Mouse (Mus musculus): ENCODE results near the gene Fto. TPM values are rescaled to one million over a fixed set of nuclear protein-coding genes. Genes with fewer than 3 reads are reported as not detected.

The Fto gene
- total RNA-seq, 2 experiments from 2014 or later, result 65.9 to 67.1 TPM

GRCm38 (mm10) chr8:91615781-91616683 is 302.7 kb downstream of the Fto start:
- intact Hi-C loops (cut with DNase I), result no loop called here
- DNase-seq (ENCODE audit: low spot score), result no peak

DNA sequence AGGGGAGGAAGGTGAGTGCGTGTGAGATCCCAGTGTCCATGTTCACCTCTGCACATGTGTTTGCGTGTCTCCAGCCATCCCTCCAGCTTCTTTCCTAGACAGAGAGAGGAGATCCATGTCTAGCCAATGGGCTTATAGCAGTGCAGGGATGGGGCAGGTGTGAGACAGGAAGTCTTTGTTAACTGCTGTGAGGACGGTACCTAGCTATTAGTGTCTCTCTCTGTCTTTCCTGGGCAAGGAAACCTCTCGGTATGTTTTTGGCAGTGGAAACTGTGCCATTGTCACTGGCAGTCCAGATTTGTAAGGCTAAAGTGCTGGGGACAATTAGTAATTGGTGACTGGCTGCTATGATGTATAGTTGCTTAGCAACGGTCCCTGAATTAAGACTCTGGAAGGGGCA is 304.4 kb downstream of the Fto start:
- intact Hi-C loops (cut with DNase I), result no loop called here

GRCm38 (mm10) chr8:91622757-91623156 is 309.4 kb downstream of the Fto start:
- intact Hi-C loops (cut with DNase I), result loop anchor here (10.0 kb wide), 1 partner anchor 58 kb away; no protein-coding TSS in a partner anchor
- DNase-seq (ENCODE audit: low spot score), result no peak

More for the DNA sequence above, 304.4 kb downstream of the Fto start:
- DNase-seq (ENCODE audit: low spot score), result no peak

- intact Hi-C loops (cut with DNase I), result loop anchor here (10.0 kb wide), 1 partner anchor 61 kb away; no protein-coding TSS in a partner anchor
- DNase-seq (ENCODE audit: low spot score), result no peak
Observed at GRCm38 (mm10) chr8:91625686-91626558, 312.6 kb downstream of the Fto start.

- intact Hi-C loops (cut with DNase I), result loop anchor here (10.0 kb wide), 1 partner anchor 65 kb away; no protein-coding TSS in a partner anchor
- peak; percentile 13 for DNase-seq (ENCODE audit: low spot score)
Observed at GRCm38 (mm10) chr8:91629594-91629993, 316.3 kb downstream of the Fto start.

DNA sequence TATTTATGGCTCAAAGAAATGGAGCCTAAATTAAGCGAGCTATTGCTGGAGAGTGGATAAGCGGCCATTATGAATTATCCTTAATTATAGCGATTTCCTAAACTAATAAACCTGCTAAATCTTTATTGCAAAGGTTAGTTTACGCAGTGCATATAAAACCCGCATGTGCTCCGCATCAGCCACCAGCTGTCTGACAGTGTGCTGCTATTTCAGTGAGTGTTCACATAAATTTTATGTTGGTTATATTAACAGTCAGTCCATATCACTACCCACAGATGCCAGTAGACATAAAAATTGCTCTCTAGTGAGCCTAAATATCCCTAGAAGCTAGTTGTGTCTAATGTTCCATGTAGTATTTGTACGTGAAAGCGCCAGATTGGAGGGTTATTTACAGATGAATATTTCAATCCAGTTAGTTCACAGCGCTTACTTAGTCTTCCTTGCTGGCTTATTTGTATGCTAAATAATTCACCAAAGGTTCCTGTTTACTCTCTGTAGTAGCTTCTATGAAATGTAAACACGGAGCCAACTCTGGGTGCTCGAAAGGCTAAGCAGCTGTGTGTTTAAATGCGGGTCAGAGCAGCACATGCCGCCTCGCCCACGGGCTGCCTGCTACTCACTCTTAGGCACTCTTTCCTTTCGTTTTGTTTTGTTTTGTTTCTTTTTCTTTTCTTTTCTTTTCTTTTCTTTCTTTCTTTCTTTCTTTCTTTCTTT is 317.2 kb downstream of the Fto start:
- intact Hi-C loops (cut with DNase I), result no loop called here
- no peak for DNase-seq (ENCODE audit: low spot score)

DNA sequence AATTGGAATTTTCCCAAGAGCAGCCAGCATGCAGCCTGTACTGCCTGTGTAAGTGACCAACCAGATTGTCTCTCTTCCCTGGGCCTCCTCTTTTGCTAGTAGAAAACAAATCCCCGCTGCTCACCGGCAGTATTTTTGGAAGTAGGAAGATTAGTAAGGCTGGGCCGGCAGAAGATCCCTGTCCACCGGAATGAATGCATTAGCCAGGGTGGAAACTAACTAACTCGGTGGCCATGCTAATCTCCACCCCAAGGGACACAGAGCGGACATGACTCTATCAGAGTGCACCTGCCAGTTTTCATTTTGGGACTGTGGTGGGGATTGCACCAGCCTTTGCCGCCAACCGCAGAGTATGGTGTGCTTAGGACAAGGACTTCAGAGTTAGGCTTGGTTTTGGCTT is 319.1 kb downstream of the Fto start:
- intact Hi-C loops (cut with DNase I), result no loop called here
- DNase-seq (ENCODE audit: low spot score), result no peak

GRCm38 (mm10) chr8:91635406-91635805 is 322.1 kb downstream of the Fto start:
- no peak for DNase-seq (ENCODE audit: low spot score)
- intact Hi-C loops (cut with DNase I), result no loop called here

- no peak for DNase-seq (ENCODE audit: low spot score)
- intact Hi-C loops (cut with DNase I), result no loop called here
Observed at GRCm38 (mm10) chr8:91636887-91637286, 323.6 kb downstream of the Fto start.

GRCm38 (mm10) chr8:91637684-91638083 is 324.4 kb downstream of the Fto start:
- intact Hi-C loops (cut with DNase I), result no loop called here
- DNase-seq (ENCODE audit: low spot score), result no peak

- no peak for DNase-seq (ENCODE audit: low spot score)
- intact Hi-C loops (cut with DNase I), result no loop called here
Observed at GRCm38 (mm10) chr8:91638256-91638655, 324.9 kb downstream of the Fto start.

GRCm38 (mm10) chr8:91640471-91640870 is 327.1 kb downstream of the Fto start:
- intact Hi-C loops (cut with DNase I), result no loop called here
- no peak for DNase-seq (ENCODE audit: low spot score)

- DNase-seq (ENCODE audit: low spot score), result no peak
- intact Hi-C loops (cut with DNase I), result no loop called here
Observed at GRCm38 (mm10) chr8:91645484-91645883, 332.2 kb downstream of the Fto start.

GRCm38 (mm10) chr8:91647959-91648358 is 334.6 kb downstream of the Fto start:
- DNase-seq (ENCODE audit: low spot score), result no peak
- intact Hi-C loops (cut with DNase I), result no loop called here

GRCm38 (mm10) chr8:91648776-91649175 is 335.5 kb downstream of the Fto start:
- DNase-seq (ENCODE audit: low spot score), result no peak
- intact Hi-C loops (cut with DNase I), result no loop called here

DNA sequence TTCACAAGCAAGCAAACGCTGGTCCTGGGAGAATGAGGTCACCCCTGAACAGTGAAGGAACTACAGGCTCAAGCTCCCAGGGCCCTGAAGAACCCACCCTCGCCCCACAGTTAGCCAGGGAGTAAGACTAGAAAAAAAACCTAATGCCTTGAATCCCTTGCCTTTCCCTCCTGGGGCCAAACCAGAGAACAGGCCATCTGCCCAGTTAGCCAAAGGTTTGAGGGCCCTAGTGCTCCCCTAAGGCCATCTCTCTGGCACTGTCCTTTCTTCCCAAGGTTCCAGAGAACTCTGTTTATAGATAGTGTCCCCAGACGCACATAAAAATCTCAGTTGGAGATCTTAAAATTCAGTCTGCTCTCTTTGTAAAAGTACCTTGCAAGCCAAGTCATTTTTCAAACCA is 340.2 kb downstream of the Fto start:
- intact Hi-C loops (cut with DNase I), result no loop called here
- DNase-seq (ENCODE audit: low spot score), result no peak

- intact Hi-C loops (cut with DNase I), result no loop called here
Observed at GRCm38 (mm10) chr8:91657381-91657780, 344.1 kb downstream of the Fto start.

GRCm38 (mm10) chr8:91660879-91661278 is 347.6 kb downstream of the Fto start:
- no peak for DNase-seq (ENCODE audit: low spot score)
- intact Hi-C loops (cut with DNase I), result no loop called here

More at GRCm38 (mm10) chr8:91657381-91657780, 344.1 kb downstream of the Fto start:
- no peak for DNase-seq (ENCODE audit: low spot score)

- DNase-seq (ENCODE audit: low spot score), result no peak
- intact Hi-C loops (cut with DNase I), result no loop called here
Observed at GRCm38 (mm10) chr8:91669461-91670071, 356.2 kb downstream of the Fto start.

- DNase-seq (ENCODE audit: low spot score), result no peak
- intact Hi-C loops (cut with DNase I), result no loop called here
Observed at GRCm38 (mm10) chr8:91676928-91677327, 363.6 kb downstream of the Fto start.

All from heart, postnatal 25 days (tissue).